Mouse (Mus musculus) spleen, postnatal 14 days (tissue): Measurements from ENCODE around the gene Gfod2.

Source experiments
- DNase-seq, 2 experiments: peaks; one replicate each; pipeline ENCODE4 v3.0.0; 2021 to 2022; ENCODE audit warnings: low spot score in 2 of 2

Gfod2 gene

DNA sequence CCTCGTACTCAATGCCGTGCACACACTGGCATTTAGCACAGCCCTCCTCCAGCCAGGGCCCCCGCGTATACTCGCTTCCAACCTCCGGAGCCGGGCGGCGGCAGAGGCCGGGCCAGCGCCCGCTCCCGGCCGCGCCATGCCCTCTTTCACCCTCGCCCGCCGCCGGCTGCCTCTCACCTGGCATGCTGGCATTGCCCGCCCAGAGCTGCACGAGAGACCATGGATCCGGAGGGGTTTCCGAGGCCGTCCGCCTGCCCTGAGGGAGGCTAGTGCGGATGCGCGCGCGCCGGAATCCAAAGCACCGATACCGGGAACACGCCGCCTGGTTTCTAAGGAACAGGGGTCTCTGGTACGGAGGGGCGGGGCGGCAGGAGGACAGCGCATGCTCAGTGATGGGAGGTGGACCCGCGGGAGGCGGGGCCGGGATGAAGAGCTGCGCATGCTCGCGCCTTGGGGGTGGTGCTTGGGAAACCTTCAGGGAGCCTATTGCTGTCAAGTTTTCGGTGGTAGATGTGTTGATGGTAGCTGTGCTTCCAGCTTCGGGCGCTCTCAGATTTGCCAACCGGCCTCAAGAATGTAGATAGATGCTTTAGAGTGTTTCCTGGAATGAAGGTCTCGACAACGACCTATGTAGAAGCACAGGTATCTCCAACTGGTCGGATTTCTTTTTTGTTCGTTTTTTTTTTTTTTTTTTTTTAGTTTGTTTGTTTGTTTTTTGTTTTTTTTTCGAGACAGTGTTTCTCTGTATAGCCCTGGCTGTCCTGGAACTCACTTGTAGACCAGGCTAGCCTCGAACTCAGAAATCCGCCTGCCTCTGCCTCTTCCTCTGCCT is at the start of gene Gfod2:
Gene Gfod2 (minus strand): TSS at position 388 of the 832 bp plus-strand sequence.
- peak; percentile 95 to 96 for DNase-seq

DNA sequence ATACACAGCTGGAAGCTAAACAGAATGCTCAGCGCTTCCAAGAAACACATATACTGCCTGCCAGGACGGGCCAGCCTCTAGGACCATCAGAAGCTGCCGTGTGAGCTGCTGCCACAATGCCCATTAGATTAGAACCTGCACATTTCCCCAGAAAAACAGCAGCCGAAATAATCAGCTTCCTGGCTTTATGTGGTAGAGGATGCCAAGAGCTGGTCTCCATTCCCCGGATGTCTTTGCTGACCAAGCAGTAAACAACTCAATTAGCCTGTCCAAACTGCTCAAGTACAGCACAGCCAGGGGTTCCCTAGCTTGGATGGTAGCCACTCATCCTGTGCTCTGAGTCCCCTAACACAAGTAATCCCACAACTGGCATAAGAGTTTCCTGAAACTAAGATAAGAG is 49.3 kb upstream of the Gfod2 start:
- no peak for DNase-seq

DNA sequence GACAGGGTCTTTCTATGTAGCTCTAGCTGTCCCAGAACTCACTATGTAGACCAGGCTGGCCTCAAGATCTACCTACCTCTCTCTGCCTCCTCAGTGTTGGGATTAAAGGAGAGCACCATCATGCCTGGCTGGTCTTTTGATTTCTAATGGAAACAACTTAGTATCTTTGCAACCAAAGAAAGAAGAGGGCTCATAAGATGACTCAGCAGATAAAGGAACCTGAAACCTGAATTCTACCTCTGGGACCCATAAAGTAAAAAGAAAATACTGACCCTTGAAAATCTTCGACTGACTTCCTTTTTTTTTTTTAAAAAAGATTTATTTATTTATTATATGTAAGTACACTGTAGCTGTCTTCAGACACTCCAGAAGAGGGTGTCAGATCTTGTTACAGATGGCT is 47.5 kb upstream of the Gfod2 start:
- no peak for DNase-seq

DNA sequence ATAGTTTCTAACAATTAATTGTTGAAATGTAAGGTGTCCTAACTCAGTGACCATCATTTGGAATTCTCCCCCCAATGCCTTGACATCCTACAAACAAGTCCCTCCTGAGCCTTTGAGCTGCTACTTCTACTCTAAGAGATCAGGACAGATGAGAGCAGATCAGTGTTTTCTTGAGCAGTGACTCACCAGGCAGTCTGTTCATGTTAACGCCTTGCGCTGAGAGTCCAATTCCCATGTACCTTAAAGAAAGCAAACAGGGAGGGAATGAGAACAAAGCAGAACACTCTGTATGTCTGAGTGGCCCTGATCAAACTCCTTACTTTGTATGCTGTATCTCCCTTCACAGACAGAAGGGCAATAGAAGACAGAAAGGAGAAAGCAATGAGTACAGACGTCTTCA is 46.9 kb upstream of the Gfod2 start:
- DNase-seq = no peak

DNA sequence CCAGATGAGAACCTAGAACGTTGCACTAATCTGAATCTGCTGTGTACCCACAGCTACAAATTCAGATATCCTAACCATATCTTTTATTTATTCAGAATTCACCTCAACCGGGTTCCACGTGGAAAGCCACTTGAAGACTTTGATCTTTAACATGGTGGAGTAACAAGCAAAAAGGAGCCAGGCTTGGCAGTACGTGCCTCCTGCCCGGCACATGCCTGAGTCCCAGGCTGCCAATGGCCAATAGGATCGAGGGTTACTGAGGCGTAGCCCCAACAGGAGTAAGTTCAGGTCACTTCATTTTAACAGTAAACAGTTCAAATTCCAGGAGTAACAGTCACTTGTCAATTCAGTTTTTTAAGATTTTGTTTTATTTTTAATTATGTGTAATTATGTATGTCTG is 46.3 kb upstream of the Gfod2 start:
- no peak for DNase-seq

DNA sequence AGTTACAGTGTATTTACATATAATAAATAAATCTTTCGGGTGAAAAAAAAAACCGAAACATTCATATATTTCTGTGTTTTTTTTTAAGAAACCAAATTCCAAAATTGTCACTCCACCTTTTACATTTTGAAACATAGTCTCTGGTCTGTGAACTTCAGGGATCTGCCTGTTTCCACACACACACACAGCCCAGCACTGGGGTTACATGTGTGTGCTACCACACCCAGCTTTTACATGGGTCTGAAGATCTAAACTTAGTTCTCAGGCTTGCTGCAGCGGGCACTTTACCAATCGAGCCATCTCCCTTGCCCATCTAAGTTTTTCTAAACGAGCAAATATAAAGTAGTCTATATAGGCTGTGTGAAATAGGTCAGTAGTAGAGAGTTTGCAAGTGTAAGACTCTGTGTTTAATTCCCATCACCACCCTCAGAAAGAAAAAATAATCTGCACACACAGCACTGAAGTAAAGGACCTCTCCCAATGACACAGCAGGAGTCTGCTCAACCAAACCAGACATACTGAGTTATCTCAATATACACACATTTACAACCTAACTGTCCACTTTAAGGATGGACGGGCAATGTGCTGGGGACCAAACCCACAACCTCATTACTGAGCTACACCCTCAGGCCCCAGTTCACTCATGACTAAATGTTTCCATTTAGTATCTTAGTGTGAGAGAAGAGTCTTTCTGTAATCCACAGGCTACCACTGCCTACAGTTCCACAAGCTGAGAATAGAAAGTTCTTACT is 42.9 kb upstream of the Gfod2 start:
- no peak for DNase-seq

DNA sequence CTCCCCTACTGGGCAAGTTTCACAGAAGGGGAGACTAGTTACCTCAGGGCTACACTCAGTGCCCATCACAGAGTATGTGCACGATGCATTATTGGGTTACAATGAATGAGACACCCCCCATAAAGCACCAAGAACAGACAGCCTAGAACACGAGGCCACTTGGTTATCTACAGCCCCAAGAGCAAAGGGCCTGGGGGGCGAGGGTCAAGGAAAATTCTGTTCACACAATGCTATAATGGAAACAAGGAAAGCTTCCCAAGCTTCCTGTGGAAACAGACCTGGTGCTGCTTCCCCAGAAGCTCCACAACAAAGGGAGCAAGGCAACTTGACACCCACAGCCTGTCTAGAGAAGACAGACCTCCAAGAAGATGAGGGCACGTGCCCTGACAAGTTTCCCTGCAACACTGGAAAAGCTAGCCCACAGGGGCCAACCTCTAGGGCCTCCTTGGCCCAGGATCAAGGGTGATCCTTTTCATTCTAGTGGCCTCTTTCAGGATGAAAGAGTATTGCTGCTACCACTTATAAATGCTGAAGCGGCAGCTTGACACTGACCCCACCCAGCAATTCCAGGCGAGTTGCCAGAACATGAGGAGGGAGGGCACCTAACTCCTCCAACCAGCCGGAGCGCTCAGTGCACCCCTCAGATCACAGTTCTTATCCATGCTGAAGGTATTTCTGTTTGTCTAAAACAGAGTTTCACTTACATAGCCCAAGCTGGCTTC is 40.8 kb upstream of the Gfod2 start:
- peak; percentile 75 to 83 for DNase-seq

DNA sequence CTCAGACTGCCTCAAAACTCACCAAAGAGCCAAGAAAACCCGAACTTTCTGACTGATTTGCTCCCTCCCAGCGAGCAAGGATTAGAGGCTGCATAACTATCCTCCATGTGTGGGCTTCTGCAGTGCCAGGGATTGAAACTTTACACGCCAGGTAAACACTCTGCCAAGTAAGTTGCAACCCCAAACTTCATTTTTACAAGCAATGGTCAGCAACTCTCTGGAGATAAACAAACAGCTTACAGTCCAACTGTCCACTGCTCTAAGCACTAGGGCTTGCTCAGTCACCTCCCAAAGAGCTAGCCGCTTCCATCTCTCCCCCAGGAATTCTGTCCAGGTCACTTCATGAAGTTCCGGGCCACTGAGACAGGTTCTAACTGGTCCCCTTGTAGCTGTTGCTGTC is 39.9 kb upstream of the Gfod2 start:
- no peak for DNase-seq

DNA sequence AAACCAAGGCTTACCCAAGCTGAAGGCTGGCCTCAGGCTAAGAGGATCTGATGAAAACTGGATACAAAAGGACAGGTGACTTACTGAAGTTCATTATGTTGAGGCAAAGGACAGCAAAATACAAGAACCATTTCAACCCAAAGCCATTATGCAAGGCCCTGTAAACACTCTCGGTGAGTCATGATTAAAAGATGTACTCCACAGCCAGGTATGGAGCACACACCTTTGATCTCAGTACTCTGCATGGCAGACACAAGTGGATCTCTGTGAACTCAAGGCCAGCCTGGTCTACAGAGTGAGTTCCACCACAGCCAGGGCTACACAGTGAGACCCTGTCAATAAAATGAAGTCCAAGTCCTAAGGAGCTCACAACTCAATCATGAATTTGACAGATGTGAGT is 37.3 kb upstream of the Gfod2 start:
- DNase-seq = no peak

DNA sequence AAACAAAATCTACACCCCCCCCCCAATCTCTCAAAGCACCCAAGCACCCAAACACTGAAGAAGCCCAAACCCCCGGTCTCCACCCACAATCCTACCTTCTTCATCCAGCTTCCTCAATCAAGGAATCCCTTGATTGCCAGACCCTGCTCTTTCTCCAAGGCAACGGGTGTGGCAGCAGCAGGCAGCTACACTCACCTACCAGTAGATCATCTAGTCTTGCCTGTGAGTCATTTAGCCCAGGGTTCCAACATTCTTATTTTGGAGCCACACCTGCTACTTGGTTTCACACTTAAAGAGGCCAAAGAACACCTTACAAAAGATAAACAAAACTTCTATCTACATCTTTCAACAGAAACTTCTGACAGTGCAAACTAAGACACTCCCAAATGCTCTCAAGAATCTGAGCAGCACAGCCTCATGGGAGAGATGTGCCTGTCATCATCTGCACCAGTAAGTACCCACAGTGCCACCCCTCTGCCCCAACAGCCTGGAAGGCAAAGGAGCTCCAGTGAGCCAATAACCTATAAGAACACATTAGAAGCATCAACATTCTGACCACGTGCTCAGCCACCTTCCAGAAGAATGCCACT is 35.6 kb upstream of the Gfod2 start:
- no peak for DNase-seq

DNA sequence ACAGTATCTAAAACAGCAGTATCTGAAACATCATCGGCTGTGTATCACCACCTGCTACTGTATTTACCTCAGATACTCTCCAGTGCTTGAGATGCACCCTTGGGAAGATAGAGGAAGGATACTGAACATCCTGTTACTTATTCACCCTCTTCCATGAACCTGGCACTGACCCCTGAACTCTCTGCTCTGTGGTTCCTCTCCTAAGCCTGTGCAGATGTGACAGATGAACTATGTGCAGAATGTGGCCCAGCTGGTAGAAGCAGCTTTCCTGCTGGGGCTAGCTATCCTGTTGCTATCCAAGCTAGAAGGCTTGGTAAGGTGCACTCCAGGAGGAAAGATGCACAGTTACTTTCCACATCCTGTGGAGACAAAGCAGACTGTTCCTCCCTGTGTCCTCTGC is 34.9 kb upstream of the Gfod2 start:
- DNase-seq = no peak

DNA sequence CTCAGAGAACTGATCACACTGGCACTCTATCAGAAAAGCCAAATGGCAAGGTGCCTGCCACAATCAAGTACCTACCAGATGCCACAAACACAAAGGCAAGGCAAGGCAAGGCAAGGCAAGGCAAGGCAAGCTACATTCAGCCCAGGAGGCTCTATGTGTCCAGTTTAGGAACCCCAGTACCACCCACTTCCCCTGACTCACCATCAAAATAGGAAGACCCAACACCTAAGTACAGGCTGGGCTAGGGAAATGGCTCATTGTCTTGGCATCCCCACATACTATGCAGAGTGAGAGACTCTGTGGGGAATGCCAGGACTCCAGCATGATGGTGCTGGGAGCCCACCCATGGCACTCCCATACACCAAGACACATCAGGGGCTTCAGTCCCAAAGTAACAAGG is 31.2 kb upstream of the Gfod2 start:
- DNase-seq = no peak

DNA sequence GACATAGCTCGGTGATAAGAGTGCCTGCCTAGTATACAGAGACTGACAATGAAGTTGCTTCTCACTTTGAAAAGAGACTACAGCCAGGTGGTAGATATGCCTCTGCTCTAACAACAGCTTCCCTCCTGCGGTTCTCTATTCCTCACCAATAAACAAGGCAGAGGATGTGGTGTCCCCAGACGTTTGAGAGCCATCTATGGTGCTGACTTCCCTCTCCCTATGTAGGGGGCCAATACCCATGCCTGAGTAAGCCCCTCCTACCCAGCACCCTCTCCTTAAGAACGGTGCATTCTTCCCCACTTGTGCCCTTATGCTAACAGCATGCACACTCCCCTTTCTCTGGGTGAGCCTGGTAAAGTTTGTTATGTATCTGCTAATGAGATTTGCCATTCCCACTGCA is 30.5 kb upstream of the Gfod2 start:
- no peak for DNase-seq

DNA sequence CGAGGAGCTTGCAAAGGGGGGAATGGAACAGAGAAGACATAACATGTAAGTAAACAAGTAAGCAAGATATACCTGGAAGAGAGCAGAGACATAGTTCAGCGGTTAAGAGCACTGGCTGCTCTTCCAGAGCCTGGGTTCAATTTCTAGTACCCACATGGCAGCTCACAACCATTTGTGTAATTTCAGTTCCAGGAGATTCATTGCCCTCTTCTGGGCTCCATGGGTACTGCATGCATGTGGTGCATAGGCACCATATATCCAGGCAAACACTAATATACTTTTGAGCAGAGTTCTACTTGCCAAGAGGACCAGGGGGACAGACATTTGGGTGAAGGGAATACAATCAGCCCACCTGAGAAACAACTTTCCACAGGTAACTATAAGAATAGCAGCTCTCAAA is 29.8 kb upstream of the Gfod2 start:
- peak; percentile 43 to 73 for DNase-seq

DNA sequence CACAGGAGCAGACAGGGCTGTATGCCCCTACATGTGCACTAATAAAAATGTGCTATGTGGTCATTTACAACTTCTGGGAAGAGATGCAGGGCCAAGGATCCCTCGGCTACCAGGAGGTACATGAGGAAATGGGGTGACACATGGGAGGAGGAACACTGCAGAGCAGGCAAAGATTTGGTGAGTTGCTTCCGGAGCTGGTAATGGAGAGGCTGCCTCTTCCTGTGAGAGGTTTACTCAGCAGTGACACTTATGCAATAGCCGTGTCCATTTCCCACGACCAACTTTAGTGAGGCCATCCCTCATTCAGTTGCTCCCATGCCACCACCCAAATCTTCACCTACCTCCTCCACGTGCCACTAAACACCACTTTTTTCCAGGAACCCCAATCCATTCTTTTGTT is 21.8 kb upstream of the Gfod2 start:
- DNase-seq = no peak

DNA sequence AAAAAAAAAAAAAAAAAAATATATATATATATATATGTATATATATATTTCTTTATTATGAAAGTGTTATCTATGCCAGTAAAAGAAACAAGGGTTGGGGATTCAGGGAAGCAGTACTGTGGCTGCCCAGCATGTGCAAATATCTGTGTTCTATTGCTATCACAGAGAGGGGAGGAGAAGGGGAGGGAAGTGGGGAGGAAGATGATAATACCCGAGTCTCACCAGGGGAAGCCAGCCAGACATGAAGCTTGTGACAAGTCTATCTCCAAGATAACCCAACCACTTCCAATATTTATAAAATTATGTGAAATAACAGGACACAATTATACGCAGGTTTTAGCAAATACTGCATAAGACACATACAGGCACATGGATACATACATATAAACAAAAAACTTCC is 19.4 kb upstream of the Gfod2 start:
- DNase-seq = no peak

DNA sequence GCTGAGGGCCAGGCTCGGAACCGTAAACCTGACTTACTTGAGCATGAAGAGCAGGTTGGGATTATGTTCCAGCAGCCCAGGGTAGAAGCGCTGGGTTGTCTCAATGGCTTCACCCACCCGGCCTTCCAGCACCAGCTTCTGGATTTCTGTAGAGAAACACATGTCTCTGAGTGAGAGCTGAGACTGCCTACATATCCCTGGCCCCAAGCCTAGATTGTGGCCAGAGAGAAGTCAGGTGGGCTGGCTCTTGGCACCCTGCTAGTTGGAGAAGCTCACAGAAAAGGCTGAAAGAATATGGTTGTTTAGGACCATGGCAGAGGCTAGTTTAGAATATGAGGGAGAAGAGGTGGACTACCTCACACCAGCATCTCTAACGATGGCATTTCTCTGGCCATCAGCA is 16.0 kb upstream of the Gfod2 start:
- no peak for DNase-seq

DNA sequence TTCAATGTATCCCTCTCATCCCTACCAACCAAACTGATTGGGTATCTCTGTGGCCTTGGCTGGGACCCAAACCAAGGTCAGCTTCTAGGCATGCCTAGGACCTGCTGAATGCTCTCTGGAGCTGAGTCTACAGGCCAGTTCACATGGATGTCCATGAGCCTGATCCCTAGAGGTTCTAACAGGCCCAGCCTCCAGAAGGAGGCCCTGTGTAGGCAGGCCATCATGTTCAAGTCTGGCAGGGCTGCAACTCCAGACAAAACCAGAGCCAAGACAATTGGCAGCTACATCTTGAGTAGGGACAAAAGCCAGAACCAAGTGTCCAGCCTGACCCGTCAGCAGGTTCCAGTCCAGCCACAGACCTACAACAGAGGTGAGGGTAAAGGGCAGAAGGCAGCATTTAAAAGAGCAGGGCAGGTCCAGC is 15.0 kb upstream of the Gfod2 start:
- no peak for DNase-seq

DNA sequence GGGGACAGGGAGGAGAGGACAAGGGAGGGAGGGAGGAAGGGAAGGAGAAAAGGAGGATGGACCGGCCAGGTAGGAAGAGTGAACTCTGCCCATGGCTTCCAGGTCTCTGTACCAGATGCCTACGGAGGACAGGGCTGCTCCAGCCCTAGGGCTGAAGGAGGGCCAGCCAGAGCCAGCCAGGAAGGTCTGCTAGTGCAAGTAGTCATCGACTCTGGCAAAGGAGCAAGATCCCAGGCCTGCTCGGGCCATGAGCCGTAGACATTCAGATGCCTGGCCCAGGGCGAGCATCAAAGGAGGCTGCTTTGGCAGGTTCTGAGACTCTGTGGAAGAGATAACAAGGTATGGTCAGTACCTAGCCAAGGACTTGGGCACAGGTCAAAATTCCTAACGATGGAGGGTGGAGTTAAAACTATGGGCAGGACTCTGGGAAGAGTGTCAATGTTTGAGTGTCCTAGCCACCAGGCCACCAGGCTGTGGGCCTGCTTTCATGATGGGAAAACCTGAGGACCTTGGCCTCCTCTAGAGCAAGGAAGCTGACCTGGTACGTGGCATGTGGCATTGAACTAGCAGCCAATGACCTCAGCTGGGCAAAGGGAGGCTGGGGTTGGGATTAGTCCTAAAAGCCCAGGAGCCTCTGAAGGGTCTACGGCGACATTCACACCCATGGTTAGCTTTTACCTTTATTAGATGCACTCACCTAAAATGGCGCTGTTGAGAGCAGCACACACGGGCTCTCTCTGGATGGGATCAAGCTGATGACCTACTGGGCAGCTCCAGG is 13.1 kb upstream of the Gfod2 start:
- DNase-seq = no peak

DNA sequence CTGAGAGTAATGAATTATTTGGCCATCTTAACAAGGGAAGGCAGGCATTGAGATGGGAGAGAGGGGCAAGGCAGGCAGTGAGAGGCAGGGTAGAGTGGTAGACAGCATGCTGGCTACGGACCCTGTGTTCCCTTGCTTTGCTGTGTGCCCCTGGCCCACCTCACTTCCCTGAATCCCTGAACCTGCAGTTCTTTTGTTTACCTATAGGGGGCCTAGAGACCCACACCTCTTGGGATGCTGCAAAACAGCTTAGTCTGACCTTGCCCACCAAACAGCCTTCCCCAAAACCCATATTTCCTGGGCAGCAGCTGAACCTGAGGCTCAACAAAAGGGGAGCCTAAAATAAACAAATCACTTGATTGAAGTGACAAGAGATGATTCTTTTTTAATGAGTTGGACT is 12.1 kb upstream of the Gfod2 start:
- DNase-seq = no peak

DNA sequence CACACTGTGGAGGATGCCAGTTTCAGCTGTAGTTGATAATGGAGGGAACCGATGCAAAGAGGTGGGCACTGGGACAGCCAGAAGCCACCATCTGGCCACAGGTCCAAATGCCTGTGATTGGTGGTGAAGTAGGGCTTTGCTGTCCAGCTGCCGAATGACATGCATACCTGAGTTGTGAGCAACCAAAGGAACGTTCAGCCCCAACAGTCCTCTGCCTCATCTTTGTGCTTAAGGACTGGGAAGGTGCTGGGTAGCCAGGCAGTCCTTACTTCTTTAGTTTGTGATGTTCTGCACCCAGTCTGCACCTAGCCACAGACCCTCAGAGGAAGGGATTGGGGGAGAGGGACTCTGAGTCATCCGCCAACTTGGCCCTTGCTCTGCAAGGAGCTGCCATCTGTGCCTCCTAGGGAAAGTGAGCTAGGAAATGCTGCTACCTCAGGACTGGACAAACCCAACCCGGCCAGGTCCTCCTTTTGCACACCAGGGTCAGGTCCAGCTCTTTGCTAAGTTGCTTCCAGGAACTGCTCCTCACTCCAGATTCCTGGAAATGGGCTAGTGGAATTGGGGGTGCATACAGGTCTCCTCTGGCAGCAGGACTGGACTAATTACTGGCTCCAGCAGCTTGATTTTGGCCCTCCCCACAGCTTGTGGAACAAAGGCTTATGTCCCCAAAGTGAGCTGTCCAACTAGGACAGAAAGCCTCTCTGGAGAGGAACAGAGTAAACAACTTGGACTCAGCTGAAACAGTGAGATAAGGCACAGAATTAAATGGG is 10.2 kb upstream of the Gfod2 start:
- no peak for DNase-seq
